Mouse (Mus musculus) CH12.LX (cell line): ENCODE results near the gene Nap1l4. TPM values are rescaled to one million over a fixed set of nuclear protein-coding genes. Genes with fewer than 3 reads are reported as not detected.

ENCODE experiments used
- DNase-seq: peaks from one replicate; pipeline ENCODE4 v3.0.0-alpha.2; 2013; ENCODE audit errors: extremely low read depth
- H3K27ac ChIP-seq: 2 replicates; pipeline ENCODE4 v1.5.1; 2012; ENCODE audit warnings: low read depth, mild to moderate bottlenecking, control low read depth, moderate library complexity; ENCODE audit not compliant: insufficient read depth
- H3K27me3 ChIP-seq: replicated peaks from 2 replicates; pipeline ENCODE3; 2012; ENCODE audit warnings: inconsistent platforms
- H3K36me3 ChIP-seq, 2 experiments: replicated peaks in 1 of 2; 2 replicates each; pipeline versions ENCODE3 to v1.6.1; 2012; ENCODE audit warnings: inconsistent platforms in 1 of 2, low read length in 1 of 2, mild to moderate bottlenecking in 1 of 2, mixed read lengths in 1 of 2, moderate library complexity in 1 of 2; ENCODE audit not compliant: control insufficient read depth in 1 of 2, insufficient read depth in 1 of 2
- H3K4me1 ChIP-seq, 2 experiments: 2 replicates each; pipeline ENCODE4 v1.6.1; 2012; ENCODE audit warnings: inconsistent platforms in 1 of 2, moderate library complexity in 1 of 2; ENCODE audit not compliant: insufficient read depth in 2 of 2, control insufficient read depth in 1 of 2
- H3K4me2 ChIP-seq: 2 replicates; pipeline ENCODE4 v1.6.1; 2012; ENCODE audit warnings: low read depth, mild to moderate bottlenecking, control low read depth; ENCODE audit not compliant: poor library complexity, insufficient read depth, severe bottlenecking
- H3K4me3 ChIP-seq, 3 experiments: fragments of 150-350 bp in 1 of 3; sonication (generic) in 1 of 3; replicated peaks in 1 of 3; 2 replicates each; pipeline versions ENCODE3 to v1.5.1; 2011 to 2012; ENCODE audit warnings: low read depth in 2 of 3, low read length in 2 of 3, mild to moderate bottlenecking in 2 of 3, moderate library complexity in 2 of 3, control low read depth in 1 of 3, improper control_type of control experiment in 1 of 3, inconsistent platforms in 1 of 3, mixed read lengths in 1 of 3; ENCODE audit not compliant: poor library complexity in 1 of 3
- H3K79me2 ChIP-seq: replicated peaks from 2 replicates; pipeline ENCODE4 v1.6.1; 2012; ENCODE audit warnings: mild to moderate bottlenecking, moderate library complexity; ENCODE audit not compliant: control insufficient read depth, poor library complexity, insufficient read depth, severe bottlenecking; ENCODE audit errors: extremely low read depth
- H3K9ac ChIP-seq: 2 replicates; pipeline ENCODE4 v1.6.1; 2012; ENCODE audit warnings: low read depth, mild to moderate bottlenecking, control low read depth, moderate library complexity; ENCODE audit not compliant: insufficient read depth
- H3K9me3 ChIP-seq: replicated peaks from 2 replicates; pipeline ENCODE3; 2012; ENCODE audit warnings: low read length, inconsistent platforms, mixed read lengths
- BHLHE40 ChIP-seq: IDR thresholded peaks from 2 replicates; pipeline ENCODE4 v1.6.1; 2011; ENCODE audit warnings: mild to moderate bottlenecking, low read depth, low read length, improper control_type of control experiment
- CHD1 ChIP-seq: IDR thresholded peaks from 2 replicates; pipeline ENCODE4 v1.6.1; 2012; ENCODE audit warnings: low read depth, low read length, improper control_type of control experiment, inconsistent platforms
- ELF1 ChIP-seq: IDR thresholded peaks from 2 replicates; pipeline ENCODE4 v1.6.1; 2014; ENCODE audit warnings: low read depth, mild to moderate bottlenecking, inconsistent platforms, low read length, improper control_type of control experiment
- EP300 ChIP-seq: IDR thresholded peaks from 2 replicates; pipeline ENCODE4 v1.6.1; 2011; ENCODE audit warnings: low read length, improper control_type of control experiment
- ETS1 ChIP-seq: conservative IDR thresholded peaks from 2 replicates; pipeline ENCODE4 v1.6.1; 2012; ENCODE audit warnings: low read depth, mild to moderate bottlenecking, inconsistent platforms, low read length, improper control_type of control experiment, moderate library complexity
- JUND ChIP-seq: conservative IDR thresholded peaks from 2 replicates; pipeline ENCODE4 v1.6.1; 2011; ENCODE audit warnings: low read depth, low read length, improper control_type of control experiment
- KAT2A ChIP-seq: IDR thresholded peaks from 2 replicates; pipeline ENCODE4 v1.6.1; 2012; ENCODE audit warnings: low read length, improper control_type of control experiment, inconsistent platforms; ENCODE audit not compliant: insufficient replicate concordance
- MEF2A ChIP-seq: IDR thresholded peaks from 2 replicates; pipeline ENCODE4 v1.6.1; 2014; ENCODE audit warnings: low read depth, mild to moderate bottlenecking, inconsistent platforms, low read length, improper control_type of control experiment, borderline replicate concordance
- MXI1 ChIP-seq: IDR thresholded peaks from 2 replicates; pipeline ENCODE4 v1.6.1; 2011; ENCODE audit warnings: mild to moderate bottlenecking, low read depth, low read length, improper control_type of control experiment
- MYC ChIP-seq: IDR thresholded peaks from 2 replicates; pipeline ENCODE4 v1.6.1; 2011; ENCODE audit warnings: low read depth, mild to moderate bottlenecking, improper control_type of control experiment, low read length
- RCOR1 ChIP-seq: conservative IDR thresholded peaks from 2 replicates; pipeline ENCODE4 v1.6.1; 2012; ENCODE audit warnings: low read depth, mild to moderate bottlenecking, inconsistent platforms, low read length, improper control_type of control experiment
- SMC3 ChIP-seq: IDR thresholded peaks from 2 replicates; pipeline ENCODE4 v1.6.1; 2011; ENCODE audit warnings: low read depth, low read length, improper control_type of control experiment
- UBTF ChIP-seq: IDR thresholded peaks from 2 replicates; pipeline ENCODE4 v1.6.1; 2012; ENCODE audit warnings: low read depth, mild to moderate bottlenecking, inconsistent platforms, low read length, improper control_type of control experiment, moderate library complexity
- ZKSCAN1 ChIP-seq: IDR thresholded peaks from 2 replicates; pipeline ENCODE4 v1.6.1; 2012; ENCODE audit warnings: low read depth, inconsistent platforms, low read length, improper control_type of control experiment, borderline replicate concordance
- ZMIZ1 ChIP-seq: IDR thresholded peaks from 2 replicates; pipeline ENCODE4 v1.6.1; 2012; ENCODE audit warnings: low read depth, mild to moderate bottlenecking, inconsistent platforms, low read length, improper control_type of control experiment
- dilution Hi-C: fragments of 300-500 bp; cut with MboI; formaldehyde crosslinking; loops from 2 replicates; pipeline ENCODE4 v1.14.3; 2020; ENCODE audit warnings: low sequenced_read_pairs; ENCODE audit not compliant: extremely low pct_unique_long_range_greater_than_20kb, extremely low pct_ligation_motif_present
- in situ Hi-C: fragments of 300-500 bp; cut with MboI; formaldehyde crosslinking; loops from 3 replicates; pipeline ENCODE4 v1.14.3; 2019; ENCODE audit warnings: low sequenced_read_pairs, low pct_ligation_motif_present, low pct_unique_long_range_greater_than_20kb, mixed read lengths
- polyA plus RNA-seq: library from polyadenylated mRNA; unstranded; fragments of >175 nt; gene quantifications from 2 replicates; pipeline ENCODE4 v1.2.1, GENCODE M21; 2012; ENCODE audit warnings: low read depth; ENCODE audit not compliant: insufficient read length
- total RNA-seq, 2 experiments: library from RNA; depleted of rRNA; stranded (reverse); fragments of 300-350 nt in 1 of 2; fragments of >200 nt in 1 of 2; gene quantifications; 2 replicates each; pipeline ENCODE4 v1.2.3; 2012 to 2014

Nap1l4 gene
- total and polyA plus RNA-seq, 3 experiments, result 121 to 175 (median 154) TPM

DNA sequence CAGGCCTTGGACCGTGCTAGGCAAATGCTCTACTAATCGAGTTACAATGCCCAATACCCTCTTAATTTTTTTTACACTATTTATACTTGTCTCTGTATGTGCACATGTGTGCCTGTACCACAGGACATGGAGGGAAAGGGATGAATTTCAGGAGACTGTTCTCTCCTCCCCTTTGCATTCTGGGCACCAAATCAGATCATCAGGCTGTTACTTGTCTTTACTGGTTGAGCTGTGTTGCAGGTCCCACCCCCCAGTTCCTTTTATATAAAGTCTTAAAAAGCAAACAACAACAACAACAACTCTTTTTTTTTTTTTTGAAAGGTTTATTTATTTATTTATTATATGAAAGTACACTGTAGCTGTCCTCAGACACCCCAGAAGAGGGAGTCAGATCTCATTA lies 43.5 kb downstream of the Nap1l4 start:
- TF ChIP-seq MYC, result no peak
- peaks cover 11% of the 10 kb centered on the region for H3K9me3 ChIP-seq
- dilution Hi-C loops (no loop called here), in situ Hi-C loops (no loop called here)
- H3K27ac ChIP-seq, result no peak overlapping the region
- DNase-seq, result no peak
- no peaks in the 10 kb centered on the region for H3K36me3 ChIP-seq
- no peak overlapping the region for H3K9ac ChIP-seq
- no peak overlapping the region for H3K4me3 ChIP-seq
- peaks cover 31% of the 10 kb centered on the region for H3K27me3 ChIP-seq
- H3K4me1 ChIP-seq, result no peaks in the 10 kb centered on the region
- no peaks in the 10 kb centered on the region for H3K79me2 ChIP-seq
- no peak overlapping the region for H3K4me2 ChIP-seq

- TF ChIP-seq UBTF (no peak), RCOR1 (no peak), JUND (no peak), ELF1 (no peak), CHD1 (no peak), MEF2A (no peak), ZKSCAN1 (no peak), KAT2A (no peak), EP300 (no peak), ZMIZ1 (no peak), BHLHE40 (no peak), SMC3 (no peak), ETS1 (no peak), MXI1 (no peak)
- Histone ChIP-seq H3K9me3 (peaks cover 11% of the 10 kb centered on the region), H3K79me2 (no peaks in the 10 kb centered on the region), H3K27ac (no peak overlapping the region), H3K4me1 (no peaks in the 10 kb centered on the region), H3K4me2 (no peak overlapping the region), H3K36me3 (no peaks in the 10 kb centered on the region), H3K27me3 (peaks cover 42% of the 10 kb centered on the region), H3K4me3 (no peak overlapping the region), H3K9ac (no peak overlapping the region)
- dilution Hi-C loops, result no loop called here
- DNase-seq, result no peak
- in situ Hi-C loops, result no loop called here
Measured at GRCm38 (mm10) chr7:143503926-143504325, 45.0 kb downstream of the Nap1l4 start.
